Mouse (Mus musculus): ENCODE measurements around the gene Zfp54. TPM values are rescaled to one million over a fixed set of nuclear protein-coding genes. Genes with fewer than 3 reads are reported as not detected.

Zfp54 gene
- total and polyA plus RNA-seq, 3 experiments: 0.39 to 1.0 (median 0.59) TPM

DNA sequence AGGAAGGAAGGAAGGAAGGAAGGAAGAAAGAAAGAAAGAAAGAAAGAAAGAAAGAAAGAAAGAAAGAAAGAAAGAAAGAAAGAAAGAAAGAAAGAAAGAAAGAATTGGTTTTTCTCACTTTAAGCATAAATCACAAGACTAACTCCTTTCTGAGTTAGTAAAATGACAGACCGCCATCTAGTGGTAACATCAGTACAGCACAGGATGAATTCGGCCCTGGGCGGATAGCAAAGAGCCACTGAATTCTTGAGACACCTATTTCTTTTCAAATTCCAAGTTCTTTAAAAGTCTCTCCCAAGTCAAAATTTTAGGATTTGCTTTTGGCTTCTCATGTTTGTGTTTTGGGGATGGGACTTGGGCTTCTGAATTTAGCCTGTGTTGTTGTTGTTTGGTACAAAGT lies 26.6 kb downstream of the Zfp54 start:
- TF ChIP-seq EP300 (IDR thresholded peaks at IDR 0.05; ENCODE audit: insufficient read depth, low read depth, low read length): no peak
- peak; percentile 85 for TF ChIP-seq CTCF (IDR thresholded peaks at IDR 0.05)
- intact Hi-C loops (cut with DNase I): loop anchor here (1.0 to 5.0 kb wide), 5 partner anchors 27 to 177 kb away; partner anchors contain the start of genes Zfp52, Zfp53 and Zfp54
- H3K4me3 ChIP-seq: peak overlapping the region; percentile 71
- no peaks in the 10 kb centered on the region for H3K27me3 ChIP-seq (ENCODE audit: control insufficient read depth, insufficient read depth, low read length)
- H3K9ac ChIP-seq (ENCODE audit: low read depth, low read length): peak overlapping the region; percentile 37
- no peaks in the 10 kb centered on the region; the same call in 1 of the 2 replicates for H3K36me3 ChIP-seq (ENCODE audit: control insufficient read depth, insufficient read depth, low read length)
- peak overlapping the region; percentile 92 for H3K27ac ChIP-seq
- DNase-seq: peak; percentile 54 to 69
- peaks cover 2% of the 10 kb centered on the region for H3K4me1 ChIP-seq (ENCODE audit: control insufficient read depth, insufficient read depth, low read length)
- 0% methylated on average over 3 of the region's 3 CpGs for WGBS
- H3K79me2 ChIP-seq (replicated peaks; ENCODE audit: control insufficient read depth, insufficient read depth, low read length): peaks cover 2% of the 10 kb centered on the region; the same call in 1 of the 2 replicates

DNA sequence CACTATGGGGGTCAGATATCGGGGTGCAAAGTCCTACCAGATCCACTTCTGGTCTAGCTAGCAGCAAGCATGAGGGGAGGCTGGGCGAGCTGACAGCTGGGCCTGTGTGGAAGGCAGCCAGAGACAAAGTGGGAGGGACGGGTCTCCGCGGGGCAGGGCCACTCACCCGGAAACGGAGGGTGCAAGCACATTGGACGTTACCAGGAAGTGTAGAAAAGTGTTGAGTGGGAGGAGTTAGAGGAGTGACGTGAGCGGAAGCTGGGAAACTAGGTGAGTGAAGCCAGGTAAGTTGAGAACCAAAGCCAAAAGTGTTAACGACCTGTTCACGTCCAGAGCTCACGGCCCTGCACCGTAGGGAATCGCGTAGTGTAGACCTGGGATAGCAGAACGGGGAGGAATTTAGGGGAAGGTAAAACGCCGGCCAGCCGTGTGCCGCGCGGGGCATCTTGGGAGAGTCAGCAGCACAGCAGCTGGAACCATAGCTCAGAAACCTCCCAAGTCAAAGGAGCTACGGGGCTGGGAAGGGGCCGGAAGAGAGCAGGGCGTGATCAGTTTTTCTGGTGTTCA lies 27.2 kb downstream of the Zfp54 start, which contains the start of gene Zfp51:
Gene Zfp51, plus strand, starts transcription at position 237 of the 567 bp plus-strand sequence.
- peak; percentile 87 for TF ChIP-seq POLR2A (IDR thresholded peaks at IDR 0.05; ENCODE audit: insufficient read depth, low read depth, low read length)
- no peak for TF ChIP-seq CTCF (IDR thresholded peaks at IDR 0.05)
- peak; percentile 65 for TF ChIP-seq EP300 (IDR thresholded peaks at IDR 0.05; ENCODE audit: insufficient read depth, low read depth, low read length)
- H3K79me2 ChIP-seq (replicated peaks; ENCODE audit: control insufficient read depth, insufficient read depth, low read length): peaks cover 2% of the 10 kb centered on the region; the same call in 1 of the 2 replicates
- WGBS: under 1% methylated on average over 26 of the region's 26 CpGs
- H3K36me3 ChIP-seq (ENCODE audit: control insufficient read depth, insufficient read depth, low read length): no peaks in the 10 kb centered on the region; the same call in 1 of the 2 replicates
- no peaks in the 10 kb centered on the region for H3K27me3 ChIP-seq (ENCODE audit: control insufficient read depth, insufficient read depth, low read length)
- DNase-seq: peak; percentile 94 to 95
- H3K4me3 ChIP-seq: peak within 1 kb of the TSS; percentile 71
- intact Hi-C loops (cut with DNase I): loop anchor here (1.0 to 5.0 kb wide), 4 partner anchors 27 to 85 kb away; partner anchors contain the start of genes Zfp52, Zfp53 and Zfp54
- peak within 1 kb of the TSS; percentile 92 for H3K27ac ChIP-seq
- peak within 1 kb of the TSS; percentile 69 for H3K9ac ChIP-seq (ENCODE audit: low read depth, low read length)
- H3K4me1 ChIP-seq (ENCODE audit: control insufficient read depth, insufficient read depth, low read length): peaks cover 2% of the 10 kb centered on the region

DNA sequence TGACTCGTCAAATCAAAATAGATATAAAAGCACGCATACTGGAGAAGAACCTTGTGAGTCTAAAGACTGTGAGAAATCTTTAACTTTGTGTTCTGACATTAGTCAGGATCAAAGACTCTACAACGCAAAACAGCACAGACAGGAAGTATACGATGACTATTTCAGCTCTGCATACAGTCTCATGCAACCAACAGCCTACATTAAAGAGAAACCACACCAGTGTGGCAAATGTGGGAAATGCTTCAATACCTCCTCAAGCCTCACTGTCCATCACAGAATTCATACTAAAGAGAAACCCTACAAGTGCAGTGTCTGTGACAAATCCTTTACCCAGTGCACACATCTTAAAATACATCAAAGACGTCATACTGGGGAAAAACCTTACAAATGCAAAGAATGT lies 40.5 kb downstream of the Zfp54 start:
- Histone ChIP-seq H3K79me2 (replicated peaks; ENCODE audit: control insufficient read depth, insufficient read depth, low read length) (no peaks in the 10 kb centered on the region), H3K4me3 (no peak overlapping the region), H3K9ac (ENCODE audit: low read depth, low read length) (no peak overlapping the region), H3K36me3 (ENCODE audit: control insufficient read depth, insufficient read depth, low read length) (no peaks in the 10 kb centered on the region; the same call in none of the 2 replicates), H3K27ac (no peak overlapping the region), H3K27me3 (ENCODE audit: control insufficient read depth, insufficient read depth, low read length) (no peaks in the 10 kb centered on the region), H3K4me1 (ENCODE audit: control insufficient read depth, insufficient read depth, low read length) (no peaks in the 10 kb centered on the region)
- 90% methylated on average over 5 of the region's 5 CpGs for WGBS
- TF ChIP-seq EP300 (IDR thresholded peaks at IDR 0.05; ENCODE audit: insufficient read depth, low read depth, low read length) (no peak), CTCF (IDR thresholded peaks at IDR 0.05) (no peak), POLR2A (IDR thresholded peaks at IDR 0.05; ENCODE audit: insufficient read depth, low read depth, low read length) (no peak)
- intact Hi-C loops (cut with DNase I): no loop called here
- DNase-seq: no peak

DNA sequence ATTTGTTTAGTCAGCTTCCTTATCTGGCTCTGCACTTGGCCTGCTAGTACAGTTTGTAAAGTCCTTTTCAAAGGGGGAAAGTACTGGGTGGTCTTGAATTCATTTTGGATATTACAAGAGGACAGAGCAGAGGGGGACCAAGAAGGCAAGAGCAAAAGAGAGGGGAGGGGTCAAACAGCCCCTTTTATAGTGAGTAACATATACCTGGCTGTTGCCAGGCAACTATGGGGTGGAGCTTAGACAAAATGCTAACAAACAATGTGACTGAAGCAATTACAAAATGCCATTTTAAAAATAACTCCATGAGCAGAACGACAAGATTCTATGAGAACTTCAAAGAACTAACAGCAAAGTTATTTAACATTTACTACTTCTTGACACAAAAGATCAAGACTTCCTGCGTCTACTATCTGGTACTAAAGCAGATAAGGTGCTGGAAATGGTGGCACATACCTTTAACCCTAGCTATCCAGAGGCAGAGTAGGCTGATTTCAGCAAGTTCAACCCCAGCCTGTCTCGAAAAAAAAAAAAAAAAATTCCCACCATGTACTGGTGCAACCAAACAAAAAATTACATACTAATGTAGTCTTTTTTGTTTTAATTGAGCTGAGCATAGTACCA lies 49.1 kb downstream of the Zfp54 start:
- DNase-seq: no peak
- H3K27ac ChIP-seq: no peak overlapping the region
- H3K9ac ChIP-seq (ENCODE audit: low read depth, low read length): no peak overlapping the region
- TF ChIP-seq EP300 (IDR thresholded peaks at IDR 0.05; ENCODE audit: insufficient read depth, low read depth, low read length): no peak
- H3K27me3 ChIP-seq (ENCODE audit: control insufficient read depth, insufficient read depth, low read length): no peaks in the 10 kb centered on the region
- H3K4me3 ChIP-seq: no peak overlapping the region
- 42% methylated on average over 3 of the region's 3 CpGs for WGBS
- H3K36me3 ChIP-seq (ENCODE audit: control insufficient read depth, insufficient read depth, low read length): no peaks in the 10 kb centered on the region; the same call in 1 of the 2 replicates
- H3K79me2 ChIP-seq (replicated peaks; ENCODE audit: control insufficient read depth, insufficient read depth, low read length): no peaks in the 10 kb centered on the region
- intact Hi-C loops (cut with DNase I): no loop called here
- peaks cover 2% of the 10 kb centered on the region for H3K4me1 ChIP-seq (ENCODE audit: control insufficient read depth, insufficient read depth, low read length)

DNA sequence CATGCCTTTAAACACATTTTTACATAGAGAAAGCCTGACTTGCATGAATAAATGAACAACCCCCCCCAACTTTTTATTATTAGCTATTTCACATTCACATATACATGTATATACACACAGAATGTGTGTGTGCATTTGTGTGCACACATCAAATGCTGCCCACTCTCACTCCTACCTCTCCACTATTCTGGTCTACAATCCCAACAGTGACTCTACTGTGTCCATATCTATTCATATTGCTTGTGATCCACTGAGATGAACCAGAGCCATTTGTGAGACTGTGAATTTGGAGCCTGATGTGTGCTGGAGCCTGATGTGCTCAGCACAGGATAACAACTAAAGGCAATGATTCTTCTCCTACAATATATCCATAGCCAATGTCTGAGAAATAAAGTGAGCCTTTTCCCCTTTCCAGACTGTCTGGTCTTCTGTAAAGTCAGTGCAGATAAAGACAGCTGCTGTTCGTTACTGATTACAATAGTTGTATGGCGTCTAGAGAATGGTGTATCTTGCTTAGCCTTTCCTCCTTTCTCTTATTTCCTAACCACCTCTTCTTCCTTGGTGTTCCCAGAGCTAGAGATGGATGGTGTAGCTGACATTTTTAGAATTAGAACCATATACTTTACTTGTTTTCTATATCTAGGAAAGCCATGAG lies 49.8 kb downstream of the Zfp54 start:
- TF ChIP-seq POLR2A (IDR thresholded peaks at IDR 0.05; ENCODE audit: insufficient read depth, low read depth, low read length): no peak
- no peak overlapping the region for H3K4me3 ChIP-seq
- DNase-seq: no peak
- H3K4me1 ChIP-seq (ENCODE audit: control insufficient read depth, insufficient read depth, low read length): peaks cover 2% of the 10 kb centered on the region
- H3K79me2 ChIP-seq (replicated peaks; ENCODE audit: control insufficient read depth, insufficient read depth, low read length): no peaks in the 10 kb centered on the region
- no peak overlapping the region for H3K27ac ChIP-seq
- no peaks in the 10 kb centered on the region; the same call in 1 of the 2 replicates for H3K36me3 ChIP-seq (ENCODE audit: control insufficient read depth, insufficient read depth, low read length)
- H3K9ac ChIP-seq (ENCODE audit: low read depth, low read length): no peak overlapping the region
- 67% methylated on average over 2 of the region's 2 CpGs for WGBS
- no peaks in the 10 kb centered on the region for H3K27me3 ChIP-seq (ENCODE audit: control insufficient read depth, insufficient read depth, low read length)
- intact Hi-C loops (cut with DNase I): no loop called here

All from heart, adult 2 months (tissue).